In genomic region chr9:116272446-116272845, GRCm38 (mm10) we compare ENCODE assay signal across 16 mouse cellular contexts.
"Had no signal": no experiment of that assay in that cellular context is flagged by ENCODE, and none has a peak within 500 bp of the region (broad histone marks: within the 10 kb centered on the region; RNA-seq: fewer than 3 reads in every experiment).

No protein-coding gene starts in this region.

- H3K4me3 ChIP-seq: liver, embryonic 13.5 days; liver, embryonic 15.5 days; megakaryocyte, embryonic 14.5 days; midbrain, embryonic 13.5 days; midbrain, embryonic 15.5 days; neural tube, embryonic 13.5 days; stomach, embryonic 15.5 days had no signal

- H3K36me3 ChIP-seq: liver, embryonic 13.5 days; liver, embryonic 15.5 days; midbrain, embryonic 13.5 days; midbrain, embryonic 15.5 days; neural tube, embryonic 13.5 days; stomach, embryonic 15.5 days had no signal

- H3K9ac ChIP-seq: liver, embryonic 13.5 days; liver, embryonic 15.5 days; liver, postnatal 0 days; midbrain, embryonic 13.5 days; midbrain, embryonic 15.5 days; neural tube, embryonic 13.5 days; stomach, embryonic 15.5 days had no signal

- H3K27ac ChIP-seq: liver, embryonic 13.5 days; liver, embryonic 15.5 days; macrophage; midbrain, embryonic 13.5 days; midbrain, embryonic 15.5 days; neural tube, embryonic 13.5 days; stomach, embryonic 15.5 days; stomach, postnatal 0 days had no signal

- H3K4me2 ChIP-seq: liver, embryonic 11.5 days; liver, embryonic 13.5 days; liver, embryonic 15.5 days; midbrain, embryonic 11.5 days; midbrain, embryonic 13.5 days; midbrain, embryonic 15.5 days; neural tube, embryonic 13.5 days; stomach, embryonic 15.5 days had no signal

- H3K9me3 ChIP-seq: liver, embryonic 13.5 days; liver, embryonic 15.5 days; megakaryocyte, embryonic 14.5 days; midbrain, embryonic 13.5 days; midbrain, embryonic 15.5 days; neural tube, embryonic 13.5 days; stomach, embryonic 15.5 days had no signal

- DNase-seq: liver, embryonic 13.5 days; liver, postnatal 0 days; right cerebral cortex, postnatal 14 days; thymus, adult 2 months; thymus, postnatal 25 days; thymus, postnatal 4 days had no signal

- H3K4me1 ChIP-seq: liver, embryonic 13.5 days; liver, embryonic 15.5 days; megakaryocyte, embryonic 14.5 days; midbrain, embryonic 13.5 days; midbrain, embryonic 15.5 days; stomach, embryonic 15.5 days had no signal

- ATAC-seq: liver, postnatal 0 days; midbrain, embryonic 13.5 days; midbrain, embryonic 15.5 days had no signal

- H3K27me3 ChIP-seq: liver, embryonic 13.5 days; liver, embryonic 15.5 days; midbrain, embryonic 13.5 days; midbrain, embryonic 15.5 days; neural tube, embryonic 13.5 days; stomach, embryonic 15.5 days had no signal
